Mouse (Mus musculus) heart, adult 8-10 months (tissue): Measurements from ENCODE around the gene Rasgrp4. TPM values are rescaled to one million over a fixed set of nuclear protein-coding genes. Genes with fewer than 3 reads are reported as not detected.
A peak's percentile ranks its signal among the peaks of the same experiment; 100 is the strongest.
"Not testable (repeated sequence)": the region's sequence is repeated elsewhere in the genome, so short reads cannot be mapped to it uniquely, and the experiment has no call there.

Experiments
- DNase-seq: peaks from one replicate; pipeline ENCODE4 v3.0.0; 2022; ENCODE audit warnings: low spot score
- total RNA-seq, 4 experiments: library from RNA; stranded (reverse); gene quantifications; 2 replicates each; pipeline ENCODE4 v1.2.4; 2022

Gene Rasgrp4
- total RNA-seq, result 1 to 10 TPM in 3 of 4 experiments, under 1 TPM in 1; 1.00 to 1.5 (median 1.2) TPM

DNA sequence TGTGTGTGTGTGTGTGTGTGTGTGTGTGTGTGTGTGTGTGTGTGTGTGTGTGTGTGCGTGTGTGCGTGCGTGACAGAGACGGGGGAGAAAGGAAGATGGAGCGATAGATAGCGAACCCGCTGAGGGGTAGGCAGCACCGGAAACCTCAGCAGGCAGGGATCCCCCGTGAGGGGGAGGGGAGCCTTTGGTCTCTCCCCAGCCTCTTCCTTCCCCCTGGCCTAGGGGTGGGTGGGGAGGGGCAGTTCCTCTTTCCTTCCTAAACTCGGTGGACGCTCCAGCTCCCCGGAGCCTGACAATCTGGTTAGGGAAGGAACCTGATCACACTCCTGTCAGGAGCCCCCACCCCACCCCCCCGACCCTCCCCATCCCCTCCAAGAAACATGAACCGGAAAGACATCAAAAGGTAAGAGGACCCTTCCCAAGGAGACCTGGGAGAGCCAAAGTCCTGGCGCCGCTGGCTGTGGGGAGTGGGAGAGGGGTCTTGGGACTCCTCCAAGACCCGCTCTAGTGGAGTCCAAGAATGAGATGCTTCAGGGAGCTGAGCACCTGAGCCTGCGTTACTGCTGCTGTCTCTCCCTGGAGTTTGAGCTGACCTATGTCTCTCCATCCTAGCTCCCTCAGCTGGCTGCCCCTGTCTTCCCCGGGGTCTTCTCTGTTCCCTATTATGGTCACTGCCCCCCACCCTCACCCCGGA lies at the start of gene Rasgrp4:
TSS of gene Rasgrp4 (plus strand) at position 159 of the 694 bp plus-strand sequence.
- peak; percentile 20 for DNase-seq

DNA sequence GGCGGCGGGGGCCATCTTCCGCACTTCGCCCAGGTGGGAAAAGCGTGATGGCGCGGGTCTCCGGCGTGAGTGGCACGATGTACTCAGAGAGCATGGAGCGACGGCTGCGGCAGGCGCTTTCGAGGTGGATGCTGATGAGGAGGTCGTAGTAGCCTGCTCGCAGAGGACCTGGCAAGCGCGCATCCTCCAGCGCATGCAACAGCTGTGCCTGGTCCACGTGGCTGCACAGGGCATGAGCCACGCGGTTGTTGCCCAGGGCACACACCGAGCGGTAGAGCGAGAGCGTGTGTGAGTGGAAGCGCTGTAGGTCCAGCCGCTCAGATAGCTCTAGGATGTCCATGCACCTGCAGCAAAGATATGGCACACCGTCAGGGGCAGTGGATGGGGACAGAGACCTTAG lies 48.7 kb upstream of the Rasgrp4 start:
- DNase-seq, result no peak

DNA sequence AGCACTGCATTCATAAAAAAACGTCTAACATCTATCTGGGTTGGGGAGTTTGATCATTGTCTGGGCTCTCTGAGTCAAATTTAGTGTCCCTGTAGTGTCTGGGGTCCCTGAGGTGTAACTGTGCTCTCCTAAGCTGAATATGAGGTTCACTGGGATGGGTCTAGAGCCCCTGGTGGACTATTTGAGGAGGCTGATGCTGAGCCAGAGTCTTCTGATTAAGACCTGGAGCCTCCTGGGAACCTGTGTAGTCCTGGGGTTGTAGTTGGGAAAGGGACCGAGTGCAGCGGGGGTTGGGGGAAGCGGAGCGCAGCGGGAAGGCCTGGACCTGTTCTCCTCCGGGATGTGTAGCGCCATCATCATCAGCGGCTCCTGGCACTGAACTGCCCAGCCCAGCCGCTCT lies 47.7 kb upstream of the Rasgrp4 start:
- no peak for DNase-seq

DNA sequence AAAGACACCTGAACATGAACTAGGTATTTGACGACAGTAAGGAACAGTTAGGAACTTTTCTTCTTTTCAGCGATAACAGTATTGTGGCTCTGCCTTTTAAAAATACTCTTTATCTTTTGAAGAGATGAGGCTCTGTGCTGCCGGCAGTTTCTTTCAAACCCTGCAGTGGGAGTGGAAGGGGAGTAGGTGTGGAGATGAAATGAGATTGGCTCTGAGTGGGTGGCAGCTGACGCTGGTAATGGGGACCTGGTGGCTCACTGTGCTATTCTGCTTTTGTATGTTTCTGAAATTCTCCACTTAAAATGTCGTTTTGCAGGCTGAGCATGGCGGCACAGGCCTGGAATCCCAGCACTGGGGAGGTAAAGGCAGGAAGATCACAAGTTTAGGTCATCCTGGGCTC lies 45.8 kb upstream of the Rasgrp4 start:
- DNase-seq, result no peak

DNA sequence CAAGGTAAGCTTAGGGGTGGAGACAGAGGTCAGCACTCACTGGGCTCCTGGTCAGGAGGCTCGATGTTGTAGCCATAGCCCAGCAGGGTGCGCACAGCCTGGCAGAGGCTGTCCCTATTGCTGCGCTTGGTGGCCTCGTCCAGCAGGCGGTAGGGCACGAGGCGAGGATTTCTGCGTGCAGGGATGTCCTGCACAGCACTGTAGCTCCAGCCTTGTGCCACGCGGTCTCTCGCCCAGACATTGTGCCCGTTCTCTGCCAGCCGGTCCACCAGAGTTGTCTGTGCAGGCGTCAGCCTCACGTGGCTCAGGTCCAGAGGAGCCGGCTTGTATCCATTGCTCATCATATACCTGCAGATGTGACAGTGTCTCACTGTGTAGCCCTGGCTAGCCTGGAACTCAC lies 37.5 kb upstream of the Rasgrp4 start:
- DNase-seq, result no peak

DNA sequence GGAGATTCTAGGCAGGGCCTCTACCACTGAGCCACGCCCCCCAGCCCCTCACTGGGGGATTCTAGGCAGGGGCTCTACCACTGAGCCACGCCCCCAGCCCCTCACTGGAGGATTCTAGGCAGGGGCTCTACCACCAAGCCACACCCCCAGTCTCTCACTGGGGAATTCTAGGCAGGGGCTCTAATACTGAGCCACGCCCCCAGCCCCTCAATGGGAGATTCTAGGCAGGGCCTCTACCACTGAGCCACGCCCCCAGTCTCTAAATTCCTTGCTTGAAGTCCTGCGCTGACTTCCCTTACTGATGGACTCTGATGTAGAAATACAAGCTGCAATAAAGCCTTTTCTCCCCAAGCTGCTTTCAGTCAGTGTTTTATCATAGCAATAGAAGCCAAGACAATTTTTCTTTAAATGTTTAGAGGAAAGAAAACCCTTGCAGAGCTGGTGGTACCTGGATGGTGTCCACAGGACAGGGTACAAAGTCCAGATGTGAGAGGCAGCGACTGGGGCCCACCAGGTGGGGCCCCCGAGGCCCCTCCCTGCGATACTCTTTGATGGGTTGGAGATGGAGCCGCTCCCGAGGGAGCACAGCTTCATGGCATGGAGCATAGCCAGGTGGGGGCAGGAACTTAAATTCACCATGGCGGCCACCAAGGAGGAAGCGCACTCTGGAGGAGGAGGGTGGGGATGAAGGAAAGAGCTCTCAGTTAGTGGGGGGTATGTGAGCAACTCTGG lies 33.2 kb upstream of the Rasgrp4 start:
- DNase-seq, result no peak

DNA sequence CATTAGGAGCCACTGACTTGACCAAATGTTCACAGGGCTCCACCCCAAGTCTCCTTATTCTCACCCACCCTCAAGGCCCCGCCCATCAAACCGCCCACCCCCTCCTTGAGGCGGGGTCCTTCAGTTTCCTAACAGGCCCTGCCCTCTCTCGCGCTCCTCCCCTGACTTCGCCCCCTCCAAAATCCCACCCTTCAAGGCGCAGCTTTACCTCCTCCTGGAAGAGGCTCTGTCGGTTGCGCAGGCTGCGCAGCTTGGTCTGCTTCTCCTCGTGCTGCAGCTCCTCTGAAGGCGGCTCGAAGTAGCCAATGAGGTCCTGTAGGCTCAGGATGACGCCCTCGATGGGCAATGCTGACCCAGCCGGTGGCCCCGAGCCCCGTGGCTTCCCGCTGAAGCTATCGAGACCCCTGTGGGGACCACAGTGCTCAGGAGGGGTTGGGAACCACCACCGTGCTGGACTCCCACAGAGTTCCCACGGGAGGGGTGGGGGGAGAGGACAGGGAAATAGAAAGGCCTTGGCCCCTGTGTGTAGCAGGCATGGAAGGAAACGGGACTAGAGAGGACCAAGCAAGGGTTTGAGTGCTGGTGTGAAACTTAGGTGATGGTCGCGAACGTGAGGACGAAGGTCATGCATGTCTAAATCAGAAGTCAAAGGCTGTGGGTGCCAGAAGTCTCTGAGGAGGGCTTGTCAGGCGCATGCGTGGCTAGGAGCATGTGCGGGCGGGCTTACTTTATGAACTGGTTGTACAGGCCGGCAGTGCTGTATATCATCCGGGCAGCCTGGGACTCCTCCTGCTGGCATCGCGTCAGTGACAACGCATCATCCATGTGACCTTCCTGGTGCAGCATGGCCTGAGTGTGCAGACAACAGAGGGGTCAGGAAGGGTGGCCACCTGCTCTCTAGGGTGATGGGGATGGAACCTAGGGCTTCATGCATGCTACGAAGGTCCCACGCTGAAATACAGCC lies 25.4 kb upstream of the Rasgrp4 start:
- peak; percentile 38 for DNase-seq

DNA sequence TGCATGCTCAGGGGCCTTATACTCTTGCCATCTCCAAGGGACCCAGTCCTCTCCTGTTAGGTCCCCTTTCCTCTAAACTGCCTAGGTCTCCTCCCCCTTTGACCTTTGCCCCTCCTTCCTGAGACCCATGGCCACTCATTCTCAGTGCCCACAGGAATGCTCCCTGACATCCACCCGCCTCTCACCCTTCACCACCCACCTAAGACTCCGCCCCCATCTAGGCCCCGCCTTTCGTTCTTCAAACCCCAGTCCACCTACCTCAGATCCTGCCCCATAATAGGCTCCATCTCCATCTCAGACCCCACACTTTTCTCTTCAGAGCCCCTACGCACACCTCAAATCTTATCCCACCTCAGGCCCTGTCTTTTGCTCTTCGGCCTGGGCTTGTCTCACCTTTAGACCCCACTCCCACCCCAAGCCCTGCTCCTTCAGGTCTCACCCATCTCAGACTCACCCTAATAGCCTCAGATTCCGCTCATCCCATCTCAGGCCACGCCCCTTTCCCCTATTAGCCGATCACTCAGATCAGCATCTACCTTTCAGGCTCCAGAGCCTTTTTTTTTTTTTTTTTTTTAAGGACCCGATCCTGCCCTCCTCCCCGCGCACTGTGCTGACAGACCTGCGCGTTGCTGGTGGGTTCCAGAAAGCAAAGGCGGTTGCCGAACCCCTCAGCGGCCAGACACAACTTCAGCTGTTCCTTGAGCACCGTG lies 16.4 kb upstream of the Rasgrp4 start:
- DNase-seq, result no peak

DNA sequence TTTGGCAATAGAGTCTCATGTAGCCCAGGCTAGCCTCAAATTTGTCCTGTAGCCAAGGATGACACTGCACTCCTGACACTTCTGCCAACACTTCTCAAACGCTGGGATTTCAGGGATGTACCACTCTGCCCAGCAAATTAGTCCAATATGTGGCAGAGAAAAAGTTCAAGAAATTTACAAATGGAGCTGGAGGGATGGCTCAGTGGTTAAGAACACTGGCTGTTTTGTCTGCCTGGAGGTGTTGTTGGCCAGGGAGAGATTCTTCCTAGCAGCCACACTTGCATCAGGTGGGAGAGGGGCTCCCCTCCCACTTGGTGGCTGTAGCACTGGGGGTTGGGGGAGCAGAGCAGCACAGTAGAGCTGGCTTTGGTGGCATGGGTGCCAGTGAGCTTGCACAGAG lies 15.1 kb upstream of the Rasgrp4 start:
- DNase-seq, result no peak

DNA sequence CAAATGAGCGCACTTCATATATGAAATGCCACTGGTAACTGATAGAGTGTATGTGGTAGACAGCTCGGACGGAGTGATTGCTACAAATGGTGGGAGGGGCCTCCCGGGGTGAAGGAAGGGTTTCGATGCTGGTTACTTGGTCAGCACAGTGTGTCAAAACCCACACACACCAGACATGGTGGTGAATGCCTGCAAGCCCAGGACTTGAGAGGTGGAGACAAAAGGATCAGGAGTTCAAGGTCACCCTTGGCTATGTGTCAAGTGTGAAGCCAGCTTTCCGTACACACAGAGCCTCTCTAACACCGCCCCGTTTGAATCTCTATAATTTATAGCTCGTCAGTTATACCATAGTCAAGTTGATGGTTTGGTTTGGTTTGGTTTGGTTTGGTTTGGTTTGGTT lies 11.8 kb upstream of the Rasgrp4 start:
- DNase-seq, result no peak

DNA sequence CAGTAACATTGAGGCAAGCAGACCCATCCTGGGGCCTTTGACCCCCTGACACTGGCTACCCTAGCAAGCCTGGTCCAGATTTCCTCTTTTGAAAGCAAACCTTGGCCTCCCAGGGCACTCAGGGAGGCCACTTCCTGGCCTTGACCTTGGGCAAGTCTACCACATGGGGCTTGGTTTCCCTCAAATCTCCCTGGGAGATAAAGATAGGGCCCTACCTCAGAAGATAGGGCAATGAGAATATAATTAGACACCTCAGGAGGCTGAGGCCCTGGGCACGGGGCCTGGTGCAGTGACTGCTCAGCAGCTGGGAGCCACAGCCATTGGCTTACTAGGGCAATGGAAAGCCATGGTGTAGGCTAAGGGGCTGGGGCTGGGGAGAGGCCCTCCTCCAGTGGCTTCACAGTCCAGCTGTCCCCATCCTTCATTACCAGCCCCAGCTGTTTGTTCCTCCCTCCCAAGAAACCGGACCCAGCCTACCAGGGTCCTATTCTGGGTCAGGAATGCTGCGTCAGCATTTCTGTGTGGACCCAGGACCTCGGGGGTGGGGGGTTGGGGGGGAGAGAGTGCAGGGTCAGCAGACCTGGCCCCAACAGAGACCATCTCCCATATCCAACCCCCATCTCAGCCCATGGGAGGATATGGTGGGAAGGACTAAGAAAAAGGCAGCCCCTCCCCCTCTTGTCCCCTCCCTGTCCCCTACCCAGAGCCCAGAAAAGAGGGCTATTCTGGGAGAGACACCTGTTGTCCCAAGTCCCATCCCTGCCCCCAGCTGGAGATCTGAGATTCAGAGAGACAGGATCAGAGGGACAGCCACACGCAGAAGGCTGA lies 10.9 kb upstream of the Rasgrp4 start:
- no peak for DNase-seq

DNA sequence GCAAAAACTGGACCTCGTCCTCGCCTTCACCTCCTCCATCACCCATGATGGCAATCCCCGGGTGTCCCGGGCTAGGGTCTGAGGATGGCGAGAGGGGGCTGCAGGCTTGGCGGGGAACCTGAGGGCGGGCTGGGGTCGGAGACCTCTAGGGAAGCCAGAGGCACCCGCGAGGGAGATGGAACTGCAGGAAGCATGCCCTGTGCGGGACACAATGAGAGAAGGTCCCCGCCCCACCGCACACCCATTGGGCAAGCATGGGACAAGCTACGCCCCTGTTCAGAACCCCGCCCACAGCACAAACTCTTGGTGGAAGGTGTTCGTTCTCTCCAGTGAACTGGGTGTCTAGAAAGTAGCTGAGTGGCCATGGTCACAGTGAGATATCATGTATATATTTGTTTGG lies 9.7 kb upstream of the Rasgrp4 start, which contains the start of gene Ryr1:
TSS of gene Ryr1 (minus strand) at position 210 of the 400 bp plus-strand sequence.
- DNase-seq, result peak; percentile 7

DNA sequence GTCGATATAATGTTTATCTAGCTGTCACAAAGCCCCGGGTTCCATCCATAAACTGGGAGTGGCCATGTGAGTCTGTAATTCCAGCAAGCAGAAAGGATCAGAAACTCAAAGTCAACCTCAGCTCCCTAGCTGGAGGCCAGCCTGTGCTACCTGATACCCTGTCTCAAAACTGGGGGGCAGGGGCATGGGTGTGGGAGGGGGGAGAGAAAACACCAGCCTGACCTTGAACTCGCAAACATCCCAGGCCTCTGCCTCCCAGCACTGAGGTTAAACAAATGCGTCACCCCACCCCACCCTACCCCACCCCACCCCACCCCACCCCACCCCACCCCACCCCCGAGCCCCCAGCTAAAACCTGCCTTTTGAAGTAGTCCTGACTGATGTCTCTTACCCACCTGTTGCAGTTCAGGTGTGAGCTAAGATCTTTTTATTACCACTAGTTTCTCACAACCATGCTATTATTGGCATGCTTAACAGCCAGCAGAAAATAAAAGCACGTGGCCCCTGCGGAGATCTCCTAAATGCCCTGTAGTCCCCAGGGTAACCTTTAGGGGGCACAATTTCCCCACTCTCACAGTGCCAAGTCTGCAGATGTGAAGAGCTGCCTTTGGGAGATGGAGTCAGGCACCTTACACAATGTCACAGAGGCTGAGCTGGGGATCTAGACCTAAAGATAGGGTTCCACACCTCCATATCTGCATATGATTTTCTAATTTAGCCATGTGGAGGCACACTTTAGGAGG lies 8.3 kb upstream of the Rasgrp4 start:
- peak; percentile 64 for DNase-seq

DNA sequence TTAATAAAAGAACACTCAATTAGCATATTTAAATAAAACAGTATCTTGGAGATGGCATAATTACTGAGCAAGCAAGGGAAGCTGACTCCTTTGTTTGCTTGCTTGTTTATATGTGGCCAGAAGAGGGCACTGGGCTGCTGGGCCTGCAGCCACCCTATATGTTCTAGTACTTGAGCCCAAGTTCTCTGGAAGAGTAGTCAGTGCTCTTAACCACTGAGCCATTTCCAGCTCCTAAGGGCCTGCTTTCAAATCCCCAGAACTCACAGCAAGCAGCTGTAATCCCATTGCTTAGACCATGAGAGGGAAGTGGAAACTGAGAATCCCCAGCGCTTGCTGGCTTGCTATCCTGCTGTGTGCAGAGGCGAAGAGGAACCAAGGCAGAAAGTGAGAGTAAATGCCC lies 5.9 kb upstream of the Rasgrp4 start:
- no peak for DNase-seq

DNA sequence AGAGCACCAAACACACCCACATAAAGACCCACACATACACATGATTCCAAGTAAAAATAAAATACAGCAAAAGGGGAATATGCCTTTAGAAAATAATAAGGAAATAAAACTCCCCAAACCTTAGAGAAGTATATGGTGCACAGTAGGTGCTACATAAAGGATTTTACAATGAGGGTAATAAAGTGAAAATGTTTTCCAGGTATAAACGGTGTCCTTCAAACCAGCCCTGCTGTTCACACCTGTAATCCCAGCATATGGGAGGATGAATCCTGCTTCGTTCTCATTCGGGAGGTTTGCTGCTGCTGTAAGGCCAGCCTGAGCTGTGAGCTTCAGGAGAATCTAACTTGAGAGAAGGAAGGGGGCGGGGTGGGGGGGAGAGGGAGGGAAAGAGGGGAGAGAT lies 421 bp upstream of the Rasgrp4 start:
- DNase-seq, result no peak

DNA sequence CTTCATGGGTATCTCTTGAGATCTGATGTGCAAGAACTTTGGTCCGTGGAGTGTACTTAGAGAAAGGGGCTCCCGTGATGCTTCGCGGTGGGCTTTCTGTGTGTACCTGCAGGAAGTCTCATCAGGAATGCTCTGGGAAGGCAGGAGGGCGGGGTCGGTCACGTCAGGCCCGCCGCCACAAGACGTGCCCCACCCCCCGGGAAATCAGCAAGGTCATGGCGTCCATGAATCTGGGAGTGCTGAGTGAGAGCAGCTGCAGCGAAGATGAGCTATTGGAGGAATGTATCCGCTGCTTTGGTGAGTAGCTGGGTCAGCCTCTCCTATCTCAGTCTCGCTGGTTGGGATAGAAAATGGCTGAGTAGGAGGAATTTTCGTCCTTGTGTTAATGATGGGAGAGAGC lies 2.8 kb downstream of the Rasgrp4 start:
- no peak for DNase-seq

DNA sequence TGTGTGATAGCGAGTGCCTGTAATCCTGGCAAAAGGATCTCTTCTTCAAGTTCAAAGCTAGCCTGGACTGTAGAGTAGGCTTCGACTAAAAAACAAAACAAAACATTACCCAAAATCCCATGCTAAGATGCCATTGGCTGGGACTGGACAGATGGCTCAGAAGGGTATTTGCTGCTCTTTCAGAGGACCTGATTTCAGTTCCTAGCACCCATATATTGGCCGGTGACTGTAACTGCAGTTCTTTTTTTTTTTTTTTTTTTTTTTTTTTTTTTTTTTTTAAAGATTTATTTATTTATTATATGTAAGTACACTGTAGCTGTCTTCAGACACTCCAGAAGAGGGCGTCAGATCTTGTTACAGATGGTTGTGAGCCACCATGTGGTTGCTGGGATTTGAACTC lies 4.6 kb downstream of the Rasgrp4 start:
- not testable (repeated sequence) for DNase-seq

DNA sequence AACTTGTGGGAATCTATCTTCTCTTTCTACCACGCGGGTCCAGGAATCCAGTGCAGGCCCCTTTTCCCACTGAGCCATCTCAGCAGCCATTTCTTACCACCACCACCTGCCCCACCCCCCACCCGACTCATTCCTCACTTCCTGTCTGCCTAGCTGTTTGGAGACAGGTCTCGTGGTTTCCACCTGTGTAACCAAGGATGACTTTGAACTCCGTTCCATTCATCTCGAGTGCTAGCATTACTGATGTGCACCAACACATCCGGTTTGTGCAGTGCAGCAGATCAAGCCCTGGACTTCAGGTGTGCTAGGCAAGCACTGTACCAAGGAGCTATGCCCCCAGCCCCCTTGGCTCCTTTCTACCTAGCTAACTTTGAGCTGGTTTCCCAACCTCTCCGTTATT lies 6.8 kb downstream of the Rasgrp4 start:
- DNase-seq, result no peak

DNA sequence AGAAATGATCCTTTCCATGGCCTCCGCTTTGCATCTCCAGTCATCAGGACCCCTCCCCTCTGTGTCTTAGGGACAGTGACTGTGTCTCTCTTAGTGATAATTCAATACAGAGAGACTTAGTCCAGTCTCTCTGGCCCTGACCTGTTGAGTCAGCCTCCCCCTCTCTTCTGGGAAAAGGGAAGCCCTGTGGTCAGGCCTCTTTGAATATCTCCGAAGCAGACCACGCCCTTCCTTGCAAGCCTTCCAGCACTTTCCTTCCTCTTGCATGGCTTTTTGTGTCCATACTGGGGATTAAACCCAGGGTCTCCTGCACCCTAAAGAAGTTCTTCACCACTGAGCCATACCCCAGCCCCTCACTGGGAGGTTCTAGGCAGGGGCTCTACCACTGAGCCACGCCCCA lies 9.4 kb downstream of the Rasgrp4 start:
- peak; percentile 28 for DNase-seq
